Mouse (Mus musculus): ENCODE data around the gene Nfkb1. TPM values are rescaled to one million over a fixed set of nuclear protein-coding genes. Genes with fewer than 3 reads are reported as not detected.
A peak's percentile ranks its signal among the peaks of the same experiment; 100 is the strongest.

Nfkb1 gene
- 6.7 and 6.8 TPM in 2 replicates for polyA plus RNA-seq (2015; fragmentation: Nextera tagmentation; extraction: Ambion mirVana)

DNA sequence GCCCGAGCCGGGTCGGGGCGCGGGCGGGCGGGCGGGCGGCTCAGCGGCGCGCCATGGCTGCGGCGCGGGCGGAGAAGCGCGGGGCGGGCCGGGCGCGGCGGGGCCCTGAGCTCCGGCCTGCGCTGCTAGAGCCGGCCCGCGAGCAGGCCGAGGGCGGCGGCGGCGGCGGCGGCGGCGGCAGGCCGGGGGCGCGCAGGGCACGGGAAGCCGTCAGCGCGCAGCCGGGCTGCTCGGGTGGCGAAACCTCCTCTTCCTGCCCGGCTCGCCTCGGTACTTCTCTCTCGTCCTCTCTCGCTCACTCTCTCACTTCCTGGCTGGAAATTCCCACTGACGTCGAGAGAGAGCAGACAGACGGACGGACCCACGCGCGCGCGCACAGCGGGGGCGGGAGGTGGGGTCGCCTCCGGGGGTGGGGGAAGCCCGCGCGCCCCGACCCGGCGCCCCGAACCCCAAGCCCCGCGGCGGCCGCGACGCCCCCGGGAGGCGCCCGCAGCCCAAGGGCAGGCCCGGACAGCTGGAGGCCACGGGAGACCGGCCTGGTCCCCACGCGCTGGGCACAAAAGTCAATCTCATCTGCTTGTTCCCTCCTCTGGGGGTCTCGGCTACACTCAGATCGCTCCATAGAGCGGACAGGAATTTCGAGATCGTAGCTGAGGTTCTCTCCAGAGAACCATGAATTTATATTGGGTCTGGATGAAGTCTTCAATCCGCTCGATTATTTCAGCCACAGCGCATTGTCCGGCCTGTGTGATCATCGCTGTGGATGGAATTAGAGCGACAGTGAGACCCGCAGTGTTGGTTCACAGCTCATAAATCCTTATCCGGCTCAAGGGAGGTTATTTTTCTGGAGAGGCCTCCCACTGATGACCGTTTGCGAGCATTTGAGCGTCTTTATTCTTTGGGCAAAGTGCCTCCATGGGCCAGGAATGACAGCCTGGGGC is at the start of gene Nfkb1:
Nfkb1 (minus strand) TSS at position 357 of the 941 bp plus-strand sequence.
- H3K9me3 ChIP-seq (replicated peaks; ENCODE audit: control insufficient read depth, low read length, poor library complexity, severe bottlenecking) = no peaks in the 10 kb centered on the region
- H3K27me3 ChIP-seq (ENCODE audit: control insufficient read depth, insufficient read depth, low read depth, low read length) = no peaks in the 10 kb centered on the region
- H3K4me3 ChIP-seq (ENCODE audit: low read depth, low read length) = peak within 1 kb of the TSS; percentile 90
- peak within 1 kb of the TSS; percentile 94 for H3K9ac ChIP-seq (ENCODE audit: low read depth, low read length)
- H3K27ac ChIP-seq (ENCODE audit: low read length) = peak within 1 kb of the TSS; percentile 92
- peaks cover 13% of the 10 kb centered on the region for H3K4me1 ChIP-seq (ENCODE audit: control insufficient read depth, insufficient read depth, low read length)
- peak; percentile 87 for ATAC-seq
- under 1% methylated on average over 50 of the region's 102 CpGs for WGBS
- no peaks in the 10 kb centered on the region for H3K36me3 ChIP-seq (ENCODE audit: control insufficient read depth, insufficient read depth, low read length)
- peak within 1 kb of the TSS; percentile 86 for H3K4me2 ChIP-seq (ENCODE audit: low read length)

DNA sequence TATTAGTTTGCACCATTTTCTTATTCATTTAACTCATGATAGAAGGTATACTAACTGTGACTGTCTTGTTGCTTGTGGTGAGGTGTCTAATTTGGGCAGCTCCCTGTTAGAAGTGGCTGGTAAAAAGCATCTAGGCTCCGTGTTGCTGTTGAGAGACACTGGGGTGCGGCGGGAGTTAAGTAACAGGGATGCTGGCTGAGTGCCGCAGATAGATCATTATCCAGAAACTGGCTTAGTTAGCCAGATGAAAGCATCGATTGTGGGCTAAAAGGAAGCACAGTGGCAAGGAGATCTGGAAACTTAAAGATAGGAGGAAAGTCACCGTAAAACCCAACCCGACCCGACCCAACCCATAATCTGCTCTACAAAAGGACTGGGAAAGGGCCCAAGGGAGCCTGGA is 49.4 kb upstream of the Nfkb1 start:
- Histone ChIP-seq H3K4me3 (ENCODE audit: low read depth, low read length) (no peak overlapping the region), H3K27me3 (ENCODE audit: control insufficient read depth, insufficient read depth, low read depth, low read length) (no peaks in the 10 kb centered on the region), H3K27ac (ENCODE audit: low read length) (no peak overlapping the region), H3K36me3 (ENCODE audit: control insufficient read depth, insufficient read depth, low read length) (no peaks in the 10 kb centered on the region), H3K4me2 (ENCODE audit: low read length) (no peak overlapping the region), H3K9me3 (replicated peaks; ENCODE audit: control insufficient read depth, low read length, poor library complexity, severe bottlenecking) (no peaks in the 10 kb centered on the region), H3K4me1 (ENCODE audit: control insufficient read depth, insufficient read depth, low read length) (no peaks in the 10 kb centered on the region), H3K9ac (ENCODE audit: low read depth, low read length) (no peak overlapping the region)
- 77% methylated on average over 8 of the region's 8 CpGs for WGBS
- no peak for ATAC-seq

- 72% methylated on average over 1 of the region's 1 CpGs for WGBS
- no peak for ATAC-seq
- Histone ChIP-seq H3K27ac (ENCODE audit: low read length) (no peak overlapping the region), H3K9me3 (replicated peaks; ENCODE audit: control insufficient read depth, low read length, poor library complexity, severe bottlenecking) (no peaks in the 10 kb centered on the region), H3K36me3 (ENCODE audit: control insufficient read depth, insufficient read depth, low read length) (no peaks in the 10 kb centered on the region), H3K27me3 (ENCODE audit: control insufficient read depth, insufficient read depth, low read depth, low read length) (no peaks in the 10 kb centered on the region), H3K4me3 (ENCODE audit: low read depth, low read length) (no peak overlapping the region), H3K9ac (ENCODE audit: low read depth, low read length) (no peak overlapping the region), H3K4me2 (ENCODE audit: low read length) (no peak overlapping the region), H3K4me1 (ENCODE audit: control insufficient read depth, insufficient read depth, low read length) (peaks cover 4% of the 10 kb centered on the region; the same call in 1 of the 2 replicates)
Observed at GRCm38 (mm10) chr3:135734736-135735135, 43.4 kb upstream of the Nfkb1 start.

- no peak overlapping the region for H3K9ac ChIP-seq (ENCODE audit: low read depth, low read length)
Observed at GRCm38 (mm10) chr3:135732747-135733445, 41.5 kb upstream of the Nfkb1 start.

GRCm38 (mm10) chr3:135731292-135732047 is 40.1 kb upstream of the Nfkb1 start:
- Histone ChIP-seq H3K27me3 (ENCODE audit: control insufficient read depth, insufficient read depth, low read depth, low read length) (no peaks in the 10 kb centered on the region), H3K9ac (ENCODE audit: low read depth, low read length) (no peak overlapping the region), H3K4me1 (ENCODE audit: control insufficient read depth, insufficient read depth, low read length) (peaks cover 4% of the 10 kb centered on the region; the same call in 1 of the 2 replicates), H3K9me3 (replicated peaks; ENCODE audit: control insufficient read depth, low read length, poor library complexity, severe bottlenecking) (no peaks in the 10 kb centered on the region), H3K36me3 (ENCODE audit: control insufficient read depth, insufficient read depth, low read length) (no peaks in the 10 kb centered on the region), H3K4me2 (ENCODE audit: low read length) (no peak overlapping the region; the same call in 1 of the 2 replicates), H3K4me3 (ENCODE audit: low read depth, low read length) (no peak overlapping the region), H3K27ac (ENCODE audit: low read length) (no peak overlapping the region)
- 41% methylated on average over 17 of the region's 17 CpGs for WGBS
- peak; percentile 89 for ATAC-seq

More at GRCm38 (mm10) chr3:135732747-135733445, 41.5 kb upstream of the Nfkb1 start:
- H3K4me2 ChIP-seq (ENCODE audit: low read length) = no peak overlapping the region
- H3K36me3 ChIP-seq (ENCODE audit: control insufficient read depth, insufficient read depth, low read length) = no peaks in the 10 kb centered on the region
- no peak overlapping the region for H3K4me3 ChIP-seq (ENCODE audit: low read depth, low read length)
- no peak overlapping the region for H3K27ac ChIP-seq (ENCODE audit: low read length)
- no peaks in the 10 kb centered on the region for H3K9me3 ChIP-seq (replicated peaks; ENCODE audit: control insufficient read depth, low read length, poor library complexity, severe bottlenecking)
- no peak for ATAC-seq
- H3K4me1 ChIP-seq (ENCODE audit: control insufficient read depth, insufficient read depth, low read length) = peaks cover 4% of the 10 kb centered on the region; the same call in 1 of the 2 replicates
- WGBS = 94% methylated on average over 10 of the region's 10 CpGs
- no peaks in the 10 kb centered on the region for H3K27me3 ChIP-seq (ENCODE audit: control insufficient read depth, insufficient read depth, low read depth, low read length)

GRCm38 (mm10) chr3:135730790-135731189 is 39.4 kb upstream of the Nfkb1 start:
- H3K36me3 ChIP-seq (ENCODE audit: control insufficient read depth, insufficient read depth, low read length) = no peaks in the 10 kb centered on the region
- peak overlapping the region; percentile 8; the same call in 1 of the 2 replicates for H3K9ac ChIP-seq (ENCODE audit: low read depth, low read length)
- H3K4me3 ChIP-seq (ENCODE audit: low read depth, low read length) = no peak overlapping the region
- no peaks in the 10 kb centered on the region for H3K9me3 ChIP-seq (replicated peaks; ENCODE audit: control insufficient read depth, low read length, poor library complexity, severe bottlenecking)
- peak; percentile 90 for ATAC-seq
- WGBS = 50% methylated on average over 9 of the region's 9 CpGs
- H3K4me1 ChIP-seq (ENCODE audit: control insufficient read depth, insufficient read depth, low read length) = peaks cover 4% of the 10 kb centered on the region; the same call in 1 of the 2 replicates
- H3K27me3 ChIP-seq (ENCODE audit: control insufficient read depth, insufficient read depth, low read depth, low read length) = no peaks in the 10 kb centered on the region
- peak overlapping the region; percentile 39 for H3K4me2 ChIP-seq (ENCODE audit: low read length)
- H3K27ac ChIP-seq (ENCODE audit: low read length) = no peak overlapping the region

DNA sequence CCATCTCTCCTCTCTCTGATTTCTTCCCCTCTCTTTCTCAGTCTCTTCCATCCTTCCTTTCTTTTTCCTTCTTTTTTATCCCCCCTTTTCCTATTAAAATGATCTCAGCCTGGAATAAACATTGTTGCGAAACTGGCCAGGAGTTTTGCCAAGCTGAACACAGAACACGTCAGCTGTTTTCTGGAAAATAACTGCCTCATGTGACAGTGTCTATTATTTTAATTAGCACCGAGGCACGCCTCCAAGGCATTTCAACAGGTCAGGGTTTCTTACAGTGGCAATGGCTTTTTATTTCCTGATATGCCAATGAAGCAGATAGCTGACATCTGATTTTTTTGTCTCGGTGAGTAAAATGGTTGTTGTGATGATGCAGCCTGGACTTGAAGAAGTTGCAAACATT is 38.2 kb upstream of the Nfkb1 start:
- Histone ChIP-seq H3K9ac (ENCODE audit: low read depth, low read length) (no peak overlapping the region), H3K9me3 (replicated peaks; ENCODE audit: control insufficient read depth, low read length, poor library complexity, severe bottlenecking) (no peaks in the 10 kb centered on the region), H3K4me3 (ENCODE audit: low read depth, low read length) (no peak overlapping the region), H3K4me1 (ENCODE audit: control insufficient read depth, insufficient read depth, low read length) (peaks cover 4% of the 10 kb centered on the region; the same call in 1 of the 2 replicates), H3K27ac (ENCODE audit: low read length) (no peak overlapping the region), H3K4me2 (ENCODE audit: low read length) (no peak overlapping the region), H3K27me3 (ENCODE audit: control insufficient read depth, insufficient read depth, low read depth, low read length) (no peaks in the 10 kb centered on the region), H3K36me3 (ENCODE audit: control insufficient read depth, insufficient read depth, low read length) (no peaks in the 10 kb centered on the region)
- no peak for ATAC-seq
- 75% methylated on average over 5 of the region's 5 CpGs for WGBS

- peaks cover 4% of the 10 kb centered on the region; the same call in 1 of the 2 replicates for H3K4me1 ChIP-seq (ENCODE audit: control insufficient read depth, insufficient read depth, low read length)
- H3K36me3 ChIP-seq (ENCODE audit: control insufficient read depth, insufficient read depth, low read length) = no peaks in the 10 kb centered on the region
- H3K9me3 ChIP-seq (replicated peaks; ENCODE audit: control insufficient read depth, low read length, poor library complexity, severe bottlenecking) = no peaks in the 10 kb centered on the region
- H3K27ac ChIP-seq (ENCODE audit: low read length) = no peak overlapping the region
- H3K27me3 ChIP-seq (ENCODE audit: control insufficient read depth, insufficient read depth, low read depth, low read length) = no peaks in the 10 kb centered on the region
- no peak for ATAC-seq
- H3K9ac ChIP-seq (ENCODE audit: low read depth, low read length) = no peak overlapping the region
- 68% methylated on average over 6 of the region's 6 CpGs for WGBS
- no peak overlapping the region for H3K4me2 ChIP-seq (ENCODE audit: low read length)
- H3K4me3 ChIP-seq (ENCODE audit: low read depth, low read length) = no peak overlapping the region
Observed at GRCm38 (mm10) chr3:135728900-135729299, 37.6 kb upstream of the Nfkb1 start.

Measured in midbrain, embryonic 16.5 days (tissue).